Mouse (Mus musculus): ENCODE results near the gene Camta2. TPM values are rescaled to one million over a fixed set of nuclear protein-coding genes. Genes with fewer than 3 reads are reported as not detected.
A peak's percentile ranks its signal among the peaks of the same experiment; 100 is the strongest.

Camta2 gene
- 24.2 and 26.1 TPM in 2 replicates for polyA plus RNA-seq (2014; fragmentation: Nextera tagmentation; extraction: Ambion mirVana)

- Histone ChIP-seq H3K27ac (peak within 1 kb of the TSS; percentile 85), H3K4me2 (replicated peaks) (peak within 1 kb of the TSS; percentile 82), H3K4me1 (replicated peaks; ENCODE audit: control insufficient read depth, insufficient read depth, low read length) (peaks cover 22% of the 10 kb centered on the region), H3K9ac (peak within 1 kb of the TSS; percentile 84), H3K4me3 (replicated peaks; ENCODE audit: low read length) (peak within 1 kb of the TSS; percentile 76), H3K27me3 (ENCODE audit: control insufficient read depth, insufficient read depth, low read length) (no peaks in the 10 kb centered on the region), H3K9me3 (ENCODE audit: control insufficient read depth, low read length) (no peaks in the 10 kb centered on the region), H3K36me3 (replicated peaks; ENCODE audit: control insufficient read depth, insufficient read depth) (peaks cover 28% of the 10 kb centered on the region)
- WGBS = under 1% methylated on average over 54 of the region's 55 CpGs
- peak; percentile 78 for DNase-seq (ENCODE audit: low spot score)
- ATAC-seq (ENCODE audit: low FRiP score) = peak; percentile 85
These were observed at the start of gene Camta2 for GRCm38 (mm10) chr11:70687601-70688199. Gene Camta2 (minus strand): TSS chr11:70688105.

- 73% methylated on average over 5 of the region's 5 CpGs for WGBS
- Histone ChIP-seq H3K4me2 (replicated peaks) (no peak overlapping the region), H3K9ac (no peak overlapping the region), H3K27ac (no peak overlapping the region), H3K4me3 (replicated peaks; ENCODE audit: low read length) (no peak overlapping the region), H3K27me3 (ENCODE audit: control insufficient read depth, insufficient read depth, low read length) (no peaks in the 10 kb centered on the region), H3K4me1 (replicated peaks; ENCODE audit: control insufficient read depth, insufficient read depth, low read length) (no peaks in the 10 kb centered on the region), H3K9me3 (ENCODE audit: control insufficient read depth, low read length) (no peaks in the 10 kb centered on the region), H3K36me3 (replicated peaks; ENCODE audit: control insufficient read depth, insufficient read depth) (peaks cover 15% of the 10 kb centered on the region)
- DNase-seq (ENCODE audit: low spot score) = no peak
- no peak for ATAC-seq (ENCODE audit: low FRiP score)
These were observed 45.4 kb upstream of the Camta2 start for GRCm38 (mm10) chr11:70733256-70733655.

- no peaks in the 10 kb centered on the region for H3K4me1 ChIP-seq (replicated peaks; ENCODE audit: control insufficient read depth, insufficient read depth, low read length)
- no peak overlapping the region for H3K9ac ChIP-seq
- peaks cover 36% of the 10 kb centered on the region for H3K36me3 ChIP-seq (replicated peaks; ENCODE audit: control insufficient read depth, insufficient read depth)
- H3K4me3 ChIP-seq (replicated peaks; ENCODE audit: low read length) = no peak overlapping the region
- DNase-seq (ENCODE audit: low spot score) (peak; percentile 35), ATAC-seq (ENCODE audit: low FRiP score) (no peak)
- no peaks in the 10 kb centered on the region for H3K9me3 ChIP-seq (ENCODE audit: control insufficient read depth, low read length)
- H3K27ac ChIP-seq = peak overlapping the region; percentile 39; the same call in 1 of the 2 replicates
- 62% methylated on average over 5 of the region's 5 CpGs for WGBS
- no peak overlapping the region for H3K4me2 ChIP-seq (replicated peaks)
- no peaks in the 10 kb centered on the region for H3K27me3 ChIP-seq (ENCODE audit: control insufficient read depth, insufficient read depth, low read length)
These were observed 43.3 kb upstream of the Camta2 start for GRCm38 (mm10) chr11:70731178-70731577.

- no peak overlapping the region for H3K4me3 ChIP-seq (replicated peaks; ENCODE audit: low read length)
- no peak overlapping the region for H3K4me2 ChIP-seq (replicated peaks)
- DNase-seq (ENCODE audit: low spot score) (no peak), ATAC-seq (ENCODE audit: low FRiP score) (no peak)
- H3K27me3 ChIP-seq (ENCODE audit: control insufficient read depth, insufficient read depth, low read length) = no peaks in the 10 kb centered on the region
- H3K36me3 ChIP-seq (replicated peaks; ENCODE audit: control insufficient read depth, insufficient read depth) = peaks cover 42% of the 10 kb centered on the region
- H3K4me1 ChIP-seq (replicated peaks; ENCODE audit: control insufficient read depth, insufficient read depth, low read length) = no peaks in the 10 kb centered on the region
- 84% methylated on average over 9 of the region's 9 CpGs for WGBS
- peak overlapping the region; percentile 39; the same call in 1 of the 2 replicates for H3K27ac ChIP-seq
- no peaks in the 10 kb centered on the region for H3K9me3 ChIP-seq (ENCODE audit: control insufficient read depth, low read length)
- no peak overlapping the region for H3K9ac ChIP-seq
These were observed 42.6 kb upstream of the Camta2 start for GRCm38 (mm10) chr11:70730427-70731038.

GRCm38 (mm10) chr11:70727385-70727784 is 39.5 kb upstream of the Camta2 start:
- Histone ChIP-seq H3K27ac (no peak overlapping the region), H3K4me1 (replicated peaks; ENCODE audit: control insufficient read depth, insufficient read depth, low read length) (no peaks in the 10 kb centered on the region), H3K4me3 (replicated peaks; ENCODE audit: low read length) (no peak overlapping the region), H3K36me3 (replicated peaks; ENCODE audit: control insufficient read depth, insufficient read depth) (peaks cover 71% of the 10 kb centered on the region), H3K27me3 (ENCODE audit: control insufficient read depth, insufficient read depth, low read length) (no peaks in the 10 kb centered on the region), H3K4me2 (replicated peaks) (no peak overlapping the region), H3K9ac (no peak overlapping the region), H3K9me3 (ENCODE audit: control insufficient read depth, low read length) (no peaks in the 10 kb centered on the region)
- WGBS = 92% methylated on average over 5 of the region's 5 CpGs
- ATAC-seq (ENCODE audit: low FRiP score) (no peak), DNase-seq (ENCODE audit: low spot score) (no peak)

GRCm38 (mm10) chr11:70726585-70726984 is 38.7 kb upstream of the Camta2 start:
- WGBS = 100% methylated on average over 2 of the region's 2 CpGs
- DNase-seq (ENCODE audit: low spot score) (no peak), ATAC-seq (ENCODE audit: low FRiP score) (no peak)
- Histone ChIP-seq H3K9ac (no peak overlapping the region), H3K4me2 (replicated peaks) (no peak overlapping the region), H3K4me3 (replicated peaks; ENCODE audit: low read length) (no peak overlapping the region), H3K27me3 (ENCODE audit: control insufficient read depth, insufficient read depth, low read length) (no peaks in the 10 kb centered on the region), H3K9me3 (ENCODE audit: control insufficient read depth, low read length) (no peaks in the 10 kb centered on the region), H3K27ac (no peak overlapping the region), H3K4me1 (replicated peaks; ENCODE audit: control insufficient read depth, insufficient read depth, low read length) (no peaks in the 10 kb centered on the region), H3K36me3 (replicated peaks; ENCODE audit: control insufficient read depth, insufficient read depth) (peaks cover 79% of the 10 kb centered on the region)

- H3K27ac ChIP-seq = no peak overlapping the region
These were observed 36.8 kb upstream of the Camta2 start for GRCm38 (mm10) chr11:70724706-70725105.

GRCm38 (mm10) chr11:70721072-70721471 is 33.2 kb upstream of the Camta2 start:
- 96% methylated on average over 3 of the region's 3 CpGs for WGBS
- H3K36me3 ChIP-seq (replicated peaks; ENCODE audit: control insufficient read depth, insufficient read depth) = peaks cover 97% of the 10 kb centered on the region

More at GRCm38 (mm10) chr11:70724706-70725105, 36.8 kb upstream of the Camta2 start:
- DNase-seq (ENCODE audit: low spot score) = no peak
- H3K9ac ChIP-seq = no peak overlapping the region
- H3K4me3 ChIP-seq (replicated peaks; ENCODE audit: low read length) = no peak overlapping the region
- H3K9me3 ChIP-seq (ENCODE audit: control insufficient read depth, low read length) = no peaks in the 10 kb centered on the region
- no peak overlapping the region for H3K4me2 ChIP-seq (replicated peaks)
- ATAC-seq (ENCODE audit: low FRiP score) = no peak
- peaks cover 94% of the 10 kb centered on the region for H3K36me3 ChIP-seq (replicated peaks; ENCODE audit: control insufficient read depth, insufficient read depth)
- 96% methylated on average over 9 of the region's 9 CpGs for WGBS
- no peaks in the 10 kb centered on the region for H3K4me1 ChIP-seq (replicated peaks; ENCODE audit: control insufficient read depth, insufficient read depth, low read length)
- H3K27me3 ChIP-seq (ENCODE audit: control insufficient read depth, insufficient read depth, low read length) = no peaks in the 10 kb centered on the region

GRCm38 (mm10) chr11:70720567-70720966 is 32.7 kb upstream of the Camta2 start:
- peaks cover 95% of the 10 kb centered on the region for H3K36me3 ChIP-seq (replicated peaks; ENCODE audit: control insufficient read depth, insufficient read depth)

More at GRCm38 (mm10) chr11:70721072-70721471, 33.2 kb upstream of the Camta2 start:
- DNase-seq (ENCODE audit: low spot score) = no peak
- no peak overlapping the region for H3K9ac ChIP-seq
- H3K4me3 ChIP-seq (replicated peaks; ENCODE audit: low read length) = no peak overlapping the region
- no peak for ATAC-seq (ENCODE audit: low FRiP score)
- no peak overlapping the region for H3K4me2 ChIP-seq (replicated peaks)
- H3K27me3 ChIP-seq (ENCODE audit: control insufficient read depth, insufficient read depth, low read length) = no peaks in the 10 kb centered on the region
- H3K27ac ChIP-seq = no peak overlapping the region
- H3K4me1 ChIP-seq (replicated peaks; ENCODE audit: control insufficient read depth, insufficient read depth, low read length) = no peaks in the 10 kb centered on the region
- no peaks in the 10 kb centered on the region for H3K9me3 ChIP-seq (ENCODE audit: control insufficient read depth, low read length)

More at GRCm38 (mm10) chr11:70720567-70720966, 32.7 kb upstream of the Camta2 start:
- no peaks in the 10 kb centered on the region for H3K9me3 ChIP-seq (ENCODE audit: control insufficient read depth, low read length)
- H3K4me2 ChIP-seq (replicated peaks) = no peak overlapping the region
- 95% methylated on average over 3 of the region's 3 CpGs for WGBS
- H3K27ac ChIP-seq = no peak overlapping the region
- no peaks in the 10 kb centered on the region for H3K4me1 ChIP-seq (replicated peaks; ENCODE audit: control insufficient read depth, insufficient read depth, low read length)
- no peak overlapping the region for H3K4me3 ChIP-seq (replicated peaks; ENCODE audit: low read length)
- no peak overlapping the region for H3K9ac ChIP-seq
- ATAC-seq (ENCODE audit: low FRiP score) = no peak
- no peak for DNase-seq (ENCODE audit: low spot score)
- H3K27me3 ChIP-seq (ENCODE audit: control insufficient read depth, insufficient read depth, low read length) = no peaks in the 10 kb centered on the region

Measured in hindbrain, embryonic 14.5 days (tissue).